Mouse (Mus musculus) intestine, embryonic 14.5 days (tissue): Measurements from ENCODE around the gene St6galnac6. TPM values are rescaled to one million over a fixed set of nuclear protein-coding genes. Genes with fewer than 3 reads are reported as not detected.
A peak's percentile ranks its signal among the peaks of the same experiment; 100 is the strongest.

Experiments used
- ATAC-seq: fragments of 200-750 bp; cut with Nextera tagmentation; replicated peaks from 2 replicates; pipeline ENCODE4 v1.8.0; 2017; ENCODE audit warnings: low read depth, moderate number of reproducible peaks, moderate TSS enrichment, moderate library complexity; ENCODE audit not compliant: low FRiP score, low TSS enrichment
- DNase-seq: peaks from one replicate; pipeline ENCODE4 v3.0.0-alpha.2; 2018; ENCODE audit warnings: low spot score
- H3K27ac ChIP-seq: fragments of 300-500 bp; sonication (generic); 2 replicates; pipeline ENCODE4 v1.5.1; 2014; ENCODE audit warnings: low read depth, mild to moderate bottlenecking, control low read depth
- H3K27me3 ChIP-seq: fragments of 300-500 bp; sonication (generic); replicated peaks from 2 replicates; pipeline ENCODE4 v1.6.1; 2014; ENCODE audit warnings: low read length, control low read depth; ENCODE audit not compliant: control insufficient read depth, insufficient read depth
- H3K36me3 ChIP-seq: fragments of 300-500 bp; sonication (generic); 2 replicates; pipeline ENCODE4 v1.6.1; 2014; ENCODE audit warnings: low read length, control low read depth; ENCODE audit not compliant: control insufficient read depth, insufficient read depth
- H3K4me1 ChIP-seq: fragments of 300-500 bp; sonication (generic); replicated peaks from 2 replicates; pipeline ENCODE4 v1.6.1; 2014; ENCODE audit warnings: low read length, control low read depth, mixed read lengths; ENCODE audit not compliant: control insufficient read depth, insufficient read depth
- H3K4me2 ChIP-seq: fragments of 300-500 bp; sonication (generic); 2 replicates; pipeline ENCODE4 v1.6.1; 2014; ENCODE audit warnings: low read length
- H3K4me3 ChIP-seq: fragments of 300-500 bp; sonication (generic); 2 replicates; pipeline ENCODE4 v1.5.1; 2014; ENCODE audit warnings: low read depth, low read length, control low read depth, mixed read lengths
- H3K9ac ChIP-seq: fragments of 300-500 bp; sonication (generic); 2 replicates; pipeline ENCODE4 v1.6.1; 2014; ENCODE audit warnings: mild to moderate bottlenecking, low read length
- H3K9me3 ChIP-seq: fragments of 300-500 bp; sonication (generic); 2 replicates; pipeline ENCODE4 v1.6.1; 2016; ENCODE audit warnings: low read length, control low read depth; ENCODE audit not compliant: control insufficient read depth
- WGBS: fragments of 180-500 bp; shearing (Covaris S2); extraction: QIAGEN DNeasy Blood & Tissue Kit; methylation state at CpG from one replicate; pipeline ENCODE4 v1.1.7; 2014; 5-methylcytosine and 5-hydroxymethylcytosine counted together
- polyA plus RNA-seq: library from polyadenylated mRNA; unstranded; fragments of >200 nt; fragmentation: Nextera tagmentation; extraction: Ambion mirVana; gene quantifications from 2 replicates; pipeline ENCODE4 v1.2.1, GENCODE M21; 2014

The St6galnac6 gene
- polyA plus RNA-seq, 1 experiment from 2014 or later, result 5.7 TPM

GRCm38 (mm10) chr2:32644799-32645475 lies 45.4 kb downstream of the St6galnac6 start:
- Histone ChIP-seq H3K4me3 (no peak overlapping the region), H3K36me3 (no peaks in the 10 kb centered on the region), H3K4me2 (no peak overlapping the region), H3K27ac (no peak overlapping the region), H3K9me3 (no peaks in the 10 kb centered on the region), H3K4me1 (peaks cover 14% of the 10 kb centered on the region), H3K27me3 (no peaks in the 10 kb centered on the region), H3K9ac (no peak overlapping the region)
- no peak for DNase-seq
- 81% methylated on average over 8 of the region's 8 CpGs for WGBS
- ATAC-seq, result no peak

DNA sequence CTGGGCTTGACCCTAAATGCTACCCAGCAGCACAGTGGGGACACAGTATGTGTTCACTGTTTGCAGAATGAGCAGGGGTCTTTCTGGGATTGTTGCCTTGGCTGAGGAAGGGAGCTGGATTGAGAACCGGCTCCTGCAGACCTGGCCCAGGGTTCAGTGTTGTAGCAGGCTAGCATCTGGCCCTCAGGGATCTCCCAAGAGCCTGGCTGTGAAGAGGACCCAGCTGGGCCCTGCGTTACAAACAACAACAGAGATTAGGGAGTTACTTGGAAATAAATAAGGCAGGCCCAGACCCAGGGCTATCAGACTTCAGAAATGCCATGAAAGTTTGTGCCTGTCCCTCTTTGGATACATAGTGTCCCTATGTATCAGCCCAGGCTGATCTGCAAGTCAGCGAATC lies 46.1 kb downstream of the St6galnac6 start:
- no peak; the same call in 1 of the 2 replicates for ATAC-seq
- H3K9me3 ChIP-seq, result no peaks in the 10 kb centered on the region

DNA sequence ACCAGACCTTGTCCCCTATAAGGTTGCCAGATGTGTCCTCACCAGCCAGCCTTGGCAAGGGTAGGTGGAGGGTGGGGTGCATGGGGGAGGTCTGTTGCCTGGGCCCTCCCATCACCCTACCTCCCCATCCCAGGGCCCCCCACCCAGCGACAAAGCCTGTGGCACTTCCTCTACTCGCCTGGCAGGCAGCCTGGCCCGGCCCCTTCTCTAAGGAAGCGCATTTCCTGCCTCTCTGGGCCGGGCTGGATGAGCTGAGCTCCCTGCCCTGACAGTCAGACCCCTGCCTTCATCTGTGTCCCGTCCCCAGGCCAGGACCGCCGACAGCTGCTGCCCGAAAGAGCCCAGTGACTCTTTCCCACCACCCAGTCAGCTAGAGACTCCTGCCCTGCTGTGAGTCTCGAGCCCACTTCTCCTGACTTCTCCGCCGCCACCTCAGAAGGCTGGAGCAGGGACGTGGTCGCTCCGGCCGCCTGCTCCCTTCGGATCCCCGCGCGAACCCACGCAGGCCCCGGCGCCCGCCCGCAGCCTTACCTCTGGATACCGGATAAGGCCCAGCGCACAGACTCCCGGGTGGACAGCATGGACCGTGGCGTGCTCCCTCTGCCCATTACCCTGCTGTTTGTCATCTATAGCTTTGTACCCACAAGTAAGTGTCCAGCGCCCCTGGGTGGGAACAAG lies 47.0 kb downstream of the St6galnac6 start, which contains the start of gene Eng:
Gene Eng (plus strand): TSS at position 217 of the 678 bp plus-strand sequence.
- WGBS, result 57% methylated on average over 31 of the region's 31 CpGs
- DNase-seq (no peak), ATAC-seq (no peak)
- Histone ChIP-seq H3K4me2 (peak within 1 kb of the TSS; percentile 43), H3K9ac (peak within 1 kb of the TSS; percentile 42), H3K4me1 (peaks cover 11% of the 10 kb centered on the region; the same call in 1 of the 2 replicates), H3K36me3 (0 out of 2 replicates have a peak, but pooled peaks cover 3% of the 10 kb centered on the region), H3K9me3 (no peaks in the 10 kb centered on the region), H3K4me3 (peak within 1 kb of the TSS; percentile 31), H3K27me3 (no peaks in the 10 kb centered on the region), H3K27ac (peak within 1 kb of the TSS; percentile 73; the same call in 1 of the 2 replicates)

More for the DNA sequence above, 46.1 kb downstream of the St6galnac6 start:
- 75% methylated on average over 3 of the region's 3 CpGs for WGBS
- Histone ChIP-seq H3K36me3 (0 out of 2 replicates have a peak, but pooled peaks cover 3% of the 10 kb centered on the region), H3K9ac (no peak overlapping the region), H3K27me3 (no peaks in the 10 kb centered on the region), H3K27ac (no peak overlapping the region), H3K4me1 (peaks cover 13% of the 10 kb centered on the region), H3K4me3 (no peak overlapping the region), H3K4me2 (no peak overlapping the region)
- DNase-seq, result no peak

DNA sequence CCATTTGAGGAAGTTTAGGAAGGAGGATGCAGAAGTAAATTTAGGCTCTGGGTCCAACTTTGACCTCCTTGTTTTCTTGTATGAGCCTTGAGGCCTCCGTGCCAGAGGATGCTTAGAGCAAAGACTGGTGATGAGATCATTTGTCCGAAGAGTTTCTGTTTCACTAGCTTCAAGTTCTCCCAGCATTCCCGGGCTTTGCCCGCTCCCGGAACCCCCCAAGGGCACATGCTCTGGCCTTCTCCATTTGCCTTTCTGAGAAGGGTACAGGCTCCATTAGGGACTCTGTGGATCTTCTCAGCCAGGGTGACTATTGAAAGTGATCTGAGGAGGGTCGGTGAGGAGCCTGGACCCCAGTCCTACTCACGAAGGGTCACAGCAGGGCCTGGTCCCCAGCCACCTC lies 47.9 kb downstream of the St6galnac6 start:
- 81% methylated on average over 7 of the region's 7 CpGs for WGBS
- H3K27ac ChIP-seq, result no peak overlapping the region
- H3K27me3 ChIP-seq, result no peaks in the 10 kb centered on the region

DNA sequence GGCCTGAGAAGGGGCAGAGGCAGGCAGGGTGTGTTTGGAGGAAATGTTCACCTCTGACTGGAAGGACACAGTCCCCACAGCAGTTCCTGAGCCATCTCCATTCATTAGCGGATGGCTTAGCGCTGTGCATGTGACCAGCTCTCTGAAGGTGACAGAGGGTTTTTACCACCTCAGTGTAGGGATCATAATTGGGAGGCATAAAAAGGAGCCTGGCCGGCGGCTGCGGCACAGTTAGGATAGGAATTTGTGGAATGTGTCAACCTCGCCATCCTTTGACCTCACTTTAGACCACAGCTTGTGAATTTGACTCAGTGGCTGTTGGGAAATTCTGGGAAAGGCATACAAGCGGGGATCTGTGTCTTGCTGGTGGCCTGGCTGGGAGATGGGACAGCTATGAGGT lies 54.3 kb downstream of the St6galnac6 start:
- H3K4me3 ChIP-seq, result no peak overlapping the region
- 0 out of 2 replicates have a peak overlapping the region, but pooled peaks have one; percentile 8 for H3K4me2 ChIP-seq
- peaks cover 18% of the 10 kb centered on the region for H3K4me1 ChIP-seq
- H3K36me3 ChIP-seq, result peaks cover 9% of the 10 kb centered on the region; the same call in 1 of the 2 replicates
- 31% methylated on average over 7 of the region's 7 CpGs for WGBS
- DNase-seq, result no peak
- H3K27me3 ChIP-seq, result no peaks in the 10 kb centered on the region
- no peak for ATAC-seq
- 0 out of 2 replicates have a peak overlapping the region, but pooled peaks have one; percentile 43 for H3K27ac ChIP-seq
- H3K9ac ChIP-seq, result no peak overlapping the region
- no peaks in the 10 kb centered on the region for H3K9me3 ChIP-seq

More for the DNA sequence above, 47.9 kb downstream of the St6galnac6 start:
- ATAC-seq (no peak), DNase-seq (no peak)
- no peaks in the 10 kb centered on the region for H3K9me3 ChIP-seq
- peak overlapping the region; percentile 31 for H3K4me3 ChIP-seq
- 0 out of 2 replicates have a peak, but pooled peaks cover 3% of the 10 kb centered on the region for H3K36me3 ChIP-seq
- H3K4me2 ChIP-seq, result peak overlapping the region; percentile 43
- H3K9ac ChIP-seq, result no peak overlapping the region
- H3K4me1 ChIP-seq, result peaks cover 11% of the 10 kb centered on the region; the same call in 1 of the 2 replicates

GRCm38 (mm10) chr2:32654743-32655393 lies 55.4 kb downstream of the St6galnac6 start:
- H3K27me3 ChIP-seq, result no peaks in the 10 kb centered on the region
- H3K9ac ChIP-seq, result no peak overlapping the region
- H3K36me3 ChIP-seq, result peaks cover 9% of the 10 kb centered on the region; the same call in 1 of the 2 replicates
- H3K4me2 ChIP-seq, result no peak overlapping the region
- H3K27ac ChIP-seq, result peak overlapping the region; percentile 78
- DNase-seq, result no peak
- WGBS, result 59% methylated on average over 14 of the region's 14 CpGs
- H3K4me3 ChIP-seq, result no peak overlapping the region
- peaks cover 18% of the 10 kb centered on the region for H3K4me1 ChIP-seq
- no peaks in the 10 kb centered on the region for H3K9me3 ChIP-seq
- ATAC-seq, result no peak

DNA sequence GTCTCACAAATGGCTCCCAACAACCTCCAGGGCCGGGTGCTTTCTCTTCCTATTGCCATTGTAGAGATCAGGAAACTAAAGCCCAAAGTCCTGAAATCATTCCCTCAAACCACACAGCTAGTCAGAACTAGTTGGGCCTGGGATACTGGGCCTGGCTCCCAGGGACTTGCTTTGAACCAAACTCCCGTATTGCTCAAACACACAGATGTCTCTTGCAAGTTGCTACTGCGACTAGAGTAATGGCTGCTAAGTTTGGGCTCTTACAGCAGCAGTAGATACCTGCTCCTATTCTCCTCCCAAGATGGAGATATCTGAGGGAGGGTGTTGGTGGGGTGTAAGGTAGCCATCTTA lies 55.9 kb downstream of the St6galnac6 start:
- H3K9ac ChIP-seq, result no peak overlapping the region
- no peak overlapping the region for H3K4me3 ChIP-seq
- H3K9me3 ChIP-seq, result no peaks in the 10 kb centered on the region
- no peak overlapping the region for H3K4me2 ChIP-seq
- no peaks in the 10 kb centered on the region for H3K27me3 ChIP-seq
- DNase-seq (no peak), ATAC-seq (no peak)
- 79% methylated on average over 3 of the region's 3 CpGs for WGBS
- peaks cover 9% of the 10 kb centered on the region; the same call in 1 of the 2 replicates for H3K36me3 ChIP-seq
- H3K4me1 ChIP-seq, result peaks cover 18% of the 10 kb centered on the region
- peak overlapping the region; percentile 78 for H3K27ac ChIP-seq

DNA sequence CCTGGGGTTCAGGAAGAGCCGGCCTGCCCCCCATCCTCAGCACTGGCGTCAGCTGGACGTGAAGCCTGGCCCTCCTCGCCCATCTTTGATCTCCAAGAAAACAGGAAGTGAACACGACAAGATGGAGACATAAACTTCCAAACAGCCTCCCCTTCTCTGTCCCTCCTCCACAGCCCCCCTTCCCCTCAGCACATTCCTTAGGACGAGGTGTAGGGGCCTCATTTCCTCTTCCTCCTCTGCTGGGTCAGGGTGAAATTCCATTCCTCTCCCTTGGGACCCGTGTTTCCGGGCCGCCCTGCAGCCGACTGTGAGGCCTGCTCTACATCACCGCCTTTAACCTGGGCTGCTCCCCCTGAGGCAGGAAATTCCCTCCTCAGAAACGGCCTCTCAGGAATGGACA lies 56.3 kb downstream of the St6galnac6 start:
- ATAC-seq, result peak; percentile 71
- H3K9ac ChIP-seq, result no peak overlapping the region
- no peak overlapping the region for H3K4me3 ChIP-seq
- H3K9me3 ChIP-seq, result no peaks in the 10 kb centered on the region
- H3K27ac ChIP-seq, result peak overlapping the region; percentile 78
- WGBS, result 29% methylated on average over 12 of the region's 12 CpGs
- H3K4me2 ChIP-seq, result no peak overlapping the region
- H3K36me3 ChIP-seq, result peaks cover 7% of the 10 kb centered on the region; the same call in 1 of the 2 replicates
- DNase-seq, result no peak
- peaks cover 18% of the 10 kb centered on the region for H3K4me1 ChIP-seq
- H3K27me3 ChIP-seq, result no peaks in the 10 kb centered on the region
